Comparison of ENCODE assay signal across 8 mouse cellular contexts in the genomic region with DNA sequence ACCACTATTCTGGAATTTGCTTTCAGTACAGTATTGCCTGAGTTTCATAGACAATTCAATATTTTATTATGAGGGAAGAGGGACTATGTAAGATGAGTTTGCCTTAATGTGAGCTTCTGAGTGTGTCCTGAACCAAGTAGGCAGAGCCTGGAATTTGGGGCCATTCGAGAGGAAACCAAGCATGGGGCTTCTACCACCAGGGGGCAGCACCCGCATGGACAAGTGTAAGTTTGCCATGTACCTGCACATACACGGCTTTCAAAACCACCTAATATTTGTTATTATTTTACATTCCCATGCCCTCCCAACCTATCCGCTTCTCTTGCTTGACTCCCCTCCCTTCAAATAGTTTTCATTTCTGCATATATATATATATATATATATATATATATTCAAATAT. TPM values are rescaled to one million over a fixed set of nuclear protein-coding genes. Genes with fewer than 3 reads are reported as not detected.
A peak's percentile ranks its signal among the peaks of the same experiment; 100 is the strongest.
DNase-seq lines count a peak whose midpoint lies in the region; ATAC-seq and TF ChIP-seq lines count a peak whose summit lies in the region.

No protein-coding gene starts in this region.

- no peaks in the 10 kb centered on the region for H3K27me3 ChIP-seq in kidney, embryonic 14.5 days (ENCODE audit: control insufficient read depth, insufficient read depth, low read length)
- no peaks in the 10 kb centered on the region for H3K27me3 ChIP-seq in liver, postnatal 0 days (ENCODE audit: insufficient read depth, low read length)

- H3K4me2 ChIP-seq in kidney, embryonic 14.5 days (replicated peaks; ENCODE audit: low read depth, low read length), result no peak overlapping the region
- no peak overlapping the region for H3K4me2 ChIP-seq in liver, postnatal 0 days (ENCODE audit: low read depth, low read length)

- no peak overlapping the region for H3K9ac ChIP-seq in kidney, embryonic 14.5 days (ENCODE audit: low read depth, low read length)
- no peak overlapping the region for H3K9ac ChIP-seq in liver, postnatal 0 days (replicated peaks)

- H3K9me3 ChIP-seq in kidney, embryonic 14.5 days (ENCODE audit: control insufficient read depth, low read length), result no peaks in the 10 kb centered on the region; the same call in 1 of the 2 replicates
- H3K9me3 ChIP-seq in liver, postnatal 0 days (ENCODE audit: low read length), result no peaks in the 10 kb centered on the region

- TF ChIP-seq EP300 in liver, postnatal 0 days (IDR thresholded peaks at IDR 0.05; ENCODE audit: low read depth), result no peak

- no peak overlapping the region for H3K4me3 ChIP-seq in kidney, embryonic 14.5 days (ENCODE audit: low read length)
- no peak overlapping the region for H3K4me3 ChIP-seq in gastrocnemius, adult 2 months
- no peak overlapping the region for H3K4me3 ChIP-seq in liver, postnatal 0 days (ENCODE audit: low read depth, low read length)

- intact Hi-C loops in gastrocnemius, adult 2 months (cut with DNase I), result loop anchor here (1.0 to 10.0 kb wide), 3 partner anchors 29 to 317 kb away; a partner anchor contains a TSS

- H3K36me3 ChIP-seq in kidney, embryonic 14.5 days (ENCODE audit: control insufficient read depth, insufficient read depth, low read length), result no peaks in the 10 kb centered on the region
- peaks cover 4% of the 10 kb centered on the region; the same call in 1 of the 2 replicates for H3K36me3 ChIP-seq in liver, postnatal 0 days (replicated peaks; ENCODE audit: insufficient read depth, low read length)

- H3K27ac ChIP-seq in kidney, embryonic 14.5 days (ENCODE audit: low read depth, low read length), result no peak overlapping the region
- no peak overlapping the region for H3K27ac ChIP-seq in gastrocnemius, adult 2 months
- no peak overlapping the region for H3K27ac ChIP-seq in liver, postnatal 0 days (ENCODE audit: low read depth)

- TF ChIP-seq CTCF in gastrocnemius, adult 2 months (IDR thresholded peaks at IDR 0.05), result no peak; the same call in 1 of the 2 replicates
- TF ChIP-seq CTCF in liver, postnatal 0 days (IDR thresholded peaks at IDR 0.05; ENCODE audit: low read depth), result peak; percentile 89

- 8% methylated on average over 4 of the region's 4 CpGs for WGBS in kidney, embryonic 14.5 days
- 16% methylated on average over 4 of the region's 4 CpGs for WGBS in liver, postnatal 0 days (ENCODE audit: insufficient replicate concordance)

- H3K4me1 ChIP-seq in kidney, embryonic 14.5 days (ENCODE audit: control insufficient read depth, insufficient read depth, low read length), result no peaks in the 10 kb centered on the region
- H3K4me1 ChIP-seq in liver, postnatal 0 days (ENCODE audit: insufficient read depth), result peaks cover 16% of the 10 kb centered on the region

- no peak for ATAC-seq in kidney, embryonic 14.5 days (ENCODE audit: low FRiP score, low TSS enrichment)
- no peak for ATAC-seq in liver, postnatal 0 days

- peak; percentile 88 for DNase-seq in kidney, adult 18-20 months
- DNase-seq in cerebellum, adult 9-11 months, result peak; percentile 70
- peak; percentile 84 for DNase-seq in gastrocnemius, adult 2 months
- peak; percentile 84 to 95 for DNase-seq in kidney, postnatal 25 days
- DNase-seq in liver, postnatal 0 days, result peak; percentile 88
- DNase-seq in retina, adult 2 months (ENCODE audit: low read depth, low spot score), result peak; percentile 39
- DNase-seq in thymus, postnatal 10 days (ENCODE audit: low spot score in 2 of 2), result peak; percentile 60 to 85

RNA-seq across cellular contexts. Expression of a gene that starts 4.8 kb away (rescaled TPM):
- not detected in 2 replicates for polyA plus RNA-seq in kidney, embryonic 14.5 days (2014; fragmentation: Nextera tagmentation; extraction: Ambion mirVana)
- not detected for total RNA-seq in gastrocnemius, adult 2 months (2021)
- polyA plus RNA-seq in liver, postnatal 0 days (2015; fragmentation: Nextera tagmentation; extraction: Ambion mirVana), result 1.2 and 1.7 TPM in 2 replicates

RNA-seq across cellular contexts. Expression of a gene that starts 34.7 kb away (rescaled TPM):
- polyA plus RNA-seq in kidney, embryonic 14.5 days (2014; fragmentation: Nextera tagmentation; extraction: Ambion mirVana), result 8.9 and 11.7 TPM in 2 replicates
- 10 to 100 TPM in 1 of 2 experiments, 1 to 10 TPM in 1; 6.9 to 11.8 TPM for total RNA-seq in gastrocnemius, adult 2 months (2021)
- polyA plus RNA-seq in liver, postnatal 0 days (2015; fragmentation: Nextera tagmentation; extraction: Ambion mirVana), result 1.8 and 1.9 TPM in 2 replicates

Comparison
In these comparisons a context has a peak if more than half of its experiments do, and no peak if none do; other contexts are left out.
1. DNase-seq: peak in every context shown above with its lines; median percentile 90 in kidney, postnatal 25 days; 88 in kidney, adult 18-20 months; 88 in liver, postnatal 0 days; 84 in gastrocnemius, adult 2 months; 72 in thymus, postnatal 10 days; 70 in cerebellum, adult 9-11 months; 39 in retina, adult 2 months.